Mouse (Mus musculus): ENCODE data around the gene Plekha3.

DNA sequence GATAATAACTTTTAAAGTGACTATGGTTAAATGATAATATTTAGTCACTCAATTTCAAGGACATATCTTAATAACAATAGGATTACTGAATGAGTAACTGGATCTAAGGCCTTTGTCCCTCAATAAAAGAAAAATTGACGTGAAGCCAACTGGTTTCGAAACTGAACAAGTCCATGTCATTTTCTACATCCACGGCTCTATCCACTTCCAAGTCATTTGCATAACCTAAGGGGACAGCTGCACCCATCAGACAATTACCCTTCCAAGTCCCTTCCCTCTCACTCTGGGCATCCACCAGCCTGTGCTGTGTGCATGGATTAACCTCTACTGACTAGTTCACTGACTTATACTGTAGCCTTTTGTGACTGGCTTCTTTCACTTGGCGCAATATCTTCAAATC lies 43.5 kb upstream of the Plekha3 start:
- TF ChIP-seq EP300 (IDR thresholded peaks at IDR 0.05; ENCODE audit: insufficient read depth, low read depth, low read length) (no peak), POLR2A (IDR thresholded peaks at IDR 0.05; ENCODE audit: insufficient read depth, low read depth, low read length) (no peak)
